Mouse (Mus musculus) liver, postnatal 0 days (tissue): ENCODE results near the gene Jarid2. TPM values are rescaled to one million over a fixed set of nuclear protein-coding genes. Genes with fewer than 3 reads are reported as not detected.
A peak's percentile ranks its signal among the peaks of the same experiment; 100 is the strongest.

Experiments
- ATAC-seq: fragments of 200-750 bp; cut with Nextera tagmentation; 2 replicates; pipeline ENCODE4 v1.8.0; 2017; ENCODE audit warnings: mild to moderate bottlenecking, moderate library complexity
- DNase-seq: peaks from one replicate; pipeline ENCODE4 v3.0.0-alpha.2; 2016
- H3K27ac ChIP-seq: fragments of 300-500 bp; sonication (generic); 2 replicates; pipeline ENCODE4 v1.5.1; 2014; ENCODE audit warnings: antibody characterized with exemption, moderate library complexity, mild to moderate bottlenecking, low read depth
- H3K27me3 ChIP-seq: fragments of 300-500 bp; sonication (generic); 2 replicates; pipeline ENCODE4 v1.6.1; 2014; ENCODE audit warnings: low read length, control low read depth, mixed read lengths; ENCODE audit not compliant: insufficient read depth
- H3K36me3 ChIP-seq: fragments of 300-500 bp; sonication (generic); replicated peaks from 2 replicates; pipeline ENCODE4 v1.6.1; 2014; ENCODE audit warnings: mild to moderate bottlenecking, control low read depth, low read length, moderate library complexity, mixed read lengths; ENCODE audit not compliant: insufficient read depth
- H3K4me1 ChIP-seq: fragments of 300-500 bp; sonication (generic); 2 replicates; pipeline ENCODE4 v1.6.1; 2014; ENCODE audit warnings: antibody characterized with exemption, mild to moderate bottlenecking, control low read depth; ENCODE audit not compliant: insufficient read depth
- H3K4me2 ChIP-seq: fragments of 300-500 bp; sonication (generic); 2 replicates; pipeline ENCODE4 v1.6.1; 2014; ENCODE audit warnings: low read depth, mild to moderate bottlenecking, low read length, moderate library complexity, mixed read lengths
- H3K4me3 ChIP-seq: fragments of 300-500 bp; sonication (generic); 2 replicates; pipeline ENCODE4 v1.5.1; 2014; ENCODE audit warnings: low read depth, low read length
- H3K9ac ChIP-seq: fragments of 300-500 bp; sonication (generic); replicated peaks from 2 replicates; pipeline ENCODE4 v1.6.1; 2014; ENCODE audit warnings: mild to moderate bottlenecking, moderate library complexity
- H3K9me3 ChIP-seq: fragments of 300-500 bp; sonication (generic); 2 replicates; pipeline ENCODE4 v1.6.1; 2016; ENCODE audit warnings: mild to moderate bottlenecking, control low read depth, low read length, mixed read lengths
- CTCF ChIP-seq: sonication (generic); IDR thresholded peaks from 2 replicates; pipeline ENCODE4 v1.5.1; 2016; ENCODE audit warnings: antibody characterized with exemption, low read depth
- EP300 ChIP-seq: IDR thresholded peaks from 2 replicates; pipeline ENCODE4 v1.6.1; 2016; ENCODE audit warnings: antibody characterized with exemption, low read depth, mild to moderate bottlenecking
- WGBS: fragments of 180-500 bp; shearing (Covaris S2); extraction: QIAGEN DNeasy Blood & Tissue Kit; methylation state at CpG from one replicate; pipeline ENCODE4 v1.1.7; 2014; ENCODE audit not compliant: insufficient replicate concordance; 5-methylcytosine and 5-hydroxymethylcytosine counted together
- polyA plus RNA-seq: library from polyadenylated mRNA; unstranded; fragments of >200 nt; fragmentation: Nextera tagmentation; extraction: Ambion mirVana; gene quantifications from 2 replicates; pipeline ENCODE4 v1.2.1, GENCODE M21; 2015

Gene Jarid2
- polyA plus RNA-seq, 1 experiment from 2014 or later = 6.8 TPM

DNA sequence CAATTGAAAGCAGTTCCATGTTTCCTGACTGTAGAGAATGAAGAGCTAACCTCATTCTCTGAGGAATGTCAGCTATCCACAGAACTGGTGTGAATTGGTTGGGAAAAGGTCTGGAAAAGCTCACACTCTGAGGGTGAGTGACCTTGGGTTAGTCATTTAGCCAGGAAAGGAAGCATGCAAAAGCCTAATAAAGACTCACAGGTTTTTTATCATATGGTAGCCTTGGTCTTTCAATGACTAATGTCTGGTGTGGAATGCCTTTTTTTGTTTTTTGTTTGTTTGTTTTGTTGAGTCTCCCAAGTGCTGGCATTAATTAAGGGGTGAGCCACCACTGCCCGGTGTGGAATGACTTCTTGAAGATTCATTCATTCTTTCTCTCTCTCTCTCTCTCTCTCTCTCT is 55.3 kb downstream of the Jarid2 start:
- Histone ChIP-seq H3K9me3 (no peaks in the 10 kb centered on the region), H3K9ac (no peak overlapping the region), H3K27me3 (no peaks in the 10 kb centered on the region), H3K27ac (no peak overlapping the region), H3K4me2 (no peak overlapping the region), H3K4me1 (0 out of 2 replicates have a peak, but pooled peaks cover 2% of the 10 kb centered on the region), H3K36me3 (no peaks in the 10 kb centered on the region), H3K4me3 (no peak overlapping the region)
- no peak for ATAC-seq
- WGBS = 88% methylated on average over 1 of the region's 1 CpGs
- TF ChIP-seq EP300 (no peak), CTCF (no peak)
- DNase-seq = no peak

GRCm38 (mm10) chr13:44786291-44786690 is 57.0 kb downstream of the Jarid2 start:
- Histone ChIP-seq H3K36me3 (no peaks in the 10 kb centered on the region), H3K9ac (no peak overlapping the region), H3K4me2 (no peak overlapping the region), H3K4me1 (0 out of 2 replicates have a peak, but pooled peaks cover 2% of the 10 kb centered on the region), H3K27ac (no peak overlapping the region), H3K27me3 (no peaks in the 10 kb centered on the region), H3K4me3 (no peak overlapping the region), H3K9me3 (no peaks in the 10 kb centered on the region)
- DNase-seq (peak; percentile 25), ATAC-seq (0 out of 2 replicates have a peak, but pooled peaks have one; percentile 29)
- WGBS = 40% methylated on average over 4 of the region's 4 CpGs
- TF ChIP-seq CTCF = peak; percentile 71
- no peak for TF ChIP-seq EP300

GRCm38 (mm10) chr13:44788352-44789125 is 59.3 kb downstream of the Jarid2 start:
- Histone ChIP-seq H3K27me3 (no peaks in the 10 kb centered on the region), H3K36me3 (no peaks in the 10 kb centered on the region), H3K9ac (no peak overlapping the region), H3K4me2 (no peak overlapping the region), H3K4me3 (no peak overlapping the region), H3K9me3 (no peaks in the 10 kb centered on the region), H3K27ac (no peak overlapping the region), H3K4me1 (peaks cover 10% of the 10 kb centered on the region; the same call in 1 of the 2 replicates)
- ATAC-seq (no peak), DNase-seq (no peak)
- WGBS = 75% methylated on average over 9 of the region's 9 CpGs
- no peak for TF ChIP-seq CTCF
- TF ChIP-seq EP300 = no peak

DNA sequence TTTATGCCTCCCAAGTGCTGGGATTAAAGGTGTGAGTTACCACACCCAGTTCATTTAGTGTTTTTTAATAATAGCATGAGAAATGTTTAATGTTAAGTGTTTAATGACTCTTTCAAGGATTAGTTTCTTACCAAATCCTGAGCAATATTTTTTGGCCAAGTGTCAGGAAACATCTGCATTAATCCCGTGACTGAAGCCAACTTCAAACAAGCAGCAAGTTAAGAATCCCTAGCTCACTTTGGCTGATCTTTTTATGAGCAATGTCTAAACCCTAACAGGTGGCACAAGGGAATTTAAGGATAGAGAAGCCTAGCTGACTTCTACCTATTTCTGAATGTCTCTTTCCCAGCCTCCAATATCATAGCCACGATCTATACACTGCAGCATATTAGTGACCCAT is 60.7 kb downstream of the Jarid2 start:
- DNase-seq (no peak), ATAC-seq (no peak)
- no peak overlapping the region for H3K9ac ChIP-seq
- H3K36me3 ChIP-seq = no peaks in the 10 kb centered on the region
- no peaks in the 10 kb centered on the region for H3K9me3 ChIP-seq
- 74% methylated on average over 2 of the region's 2 CpGs for WGBS
- H3K4me3 ChIP-seq = no peak overlapping the region
- no peak for TF ChIP-seq CTCF
- TF ChIP-seq EP300 = no peak
- peaks cover 13% of the 10 kb centered on the region; the same call in 1 of the 2 replicates for H3K4me1 ChIP-seq
- no peak overlapping the region for H3K4me2 ChIP-seq
- no peaks in the 10 kb centered on the region for H3K27me3 ChIP-seq
- H3K27ac ChIP-seq = no peak overlapping the region

DNA sequence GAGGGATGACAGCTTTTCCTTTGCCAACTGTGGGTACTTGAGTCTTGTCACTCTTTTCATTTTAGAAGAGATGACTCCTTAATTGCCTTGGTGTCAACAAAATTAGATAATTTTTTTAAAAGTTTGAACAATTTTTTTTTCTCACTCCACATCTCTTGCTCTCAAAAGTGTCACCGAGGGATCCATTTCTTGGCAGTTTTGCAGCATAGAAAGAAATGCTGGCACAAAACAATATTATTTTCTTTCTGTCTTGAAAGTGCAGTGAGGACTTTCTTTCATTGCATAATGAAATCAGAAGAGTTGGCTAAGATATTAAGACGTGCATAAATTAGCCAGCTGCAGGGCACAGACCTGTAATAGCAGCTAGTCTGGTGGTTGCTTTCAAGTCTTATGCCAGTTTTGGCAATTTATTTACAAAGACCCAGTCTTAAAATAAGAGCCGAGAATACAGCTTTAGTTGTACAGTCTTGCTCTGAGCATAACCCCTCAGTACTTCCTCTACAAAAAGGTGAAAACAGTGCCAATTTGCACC is 63.2 kb downstream of the Jarid2 start:
- H3K27ac ChIP-seq = no peak overlapping the region
- no peak overlapping the region for H3K4me2 ChIP-seq
- WGBS = 81% methylated on average over 3 of the region's 3 CpGs
- H3K27me3 ChIP-seq = no peaks in the 10 kb centered on the region
- ATAC-seq = no peak
- H3K4me1 ChIP-seq = peaks cover 15% of the 10 kb centered on the region; the same call in 1 of the 2 replicates
- H3K4me3 ChIP-seq = no peak overlapping the region
- H3K9me3 ChIP-seq = no peaks in the 10 kb centered on the region
- no peak for TF ChIP-seq CTCF
- no peak for TF ChIP-seq EP300
- no peak overlapping the region for H3K9ac ChIP-seq
- H3K36me3 ChIP-seq = no peaks in the 10 kb centered on the region
- no peak for DNase-seq

- H3K9me3 ChIP-seq = no peaks in the 10 kb centered on the region
- WGBS = 79% methylated on average over 3 of the region's 3 CpGs
- TF ChIP-seq EP300 (no peak), CTCF (no peak)
- no peak overlapping the region for H3K9ac ChIP-seq
- peaks cover 25% of the 10 kb centered on the region for H3K4me1 ChIP-seq
- H3K4me3 ChIP-seq = no peak overlapping the region
- H3K27ac ChIP-seq = no peak overlapping the region
- DNase-seq (no peak), ATAC-seq (no peak)
- H3K36me3 ChIP-seq = no peaks in the 10 kb centered on the region
- no peak overlapping the region for H3K4me2 ChIP-seq
- no peaks in the 10 kb centered on the region for H3K27me3 ChIP-seq
These were observed 66.6 kb downstream of the Jarid2 start for GRCm38 (mm10) chr13:44795891-44796290.
